Mouse (Mus musculus): ENCODE data around the gene Gm10309. TPM values are rescaled to one million over a fixed set of nuclear protein-coding genes. Genes with fewer than 3 reads are reported as not detected.

The Gm10309 gene
- not detected for total RNA-seq (2023)

GRCm38 (mm10) chr17:86505183-86505631, at the start of gene Gm10309:
TSS of gene Gm10309 (minus strand) at chr17:86505232.

Other genes with a start within 250 kb of the Gm10309 start
- gene Epas1, start 248.5 kb upstream of the Gm10309 start, total RNA-seq (2023) = 1 to 10 TPM in 1 of 2 experiments, under 1 TPM in 1; 0.09 to 1.5 TPM